Mouse (Mus musculus) testis, postnatal 10 days (tissue): ENCODE measurements around the gene Plcb1.

ENCODE experiments used
- DNase-seq: peaks from one replicate; pipeline ENCODE4 v3.0.0; 2021; ENCODE audit warnings: low spot score

Gene Plcb1

DNA sequence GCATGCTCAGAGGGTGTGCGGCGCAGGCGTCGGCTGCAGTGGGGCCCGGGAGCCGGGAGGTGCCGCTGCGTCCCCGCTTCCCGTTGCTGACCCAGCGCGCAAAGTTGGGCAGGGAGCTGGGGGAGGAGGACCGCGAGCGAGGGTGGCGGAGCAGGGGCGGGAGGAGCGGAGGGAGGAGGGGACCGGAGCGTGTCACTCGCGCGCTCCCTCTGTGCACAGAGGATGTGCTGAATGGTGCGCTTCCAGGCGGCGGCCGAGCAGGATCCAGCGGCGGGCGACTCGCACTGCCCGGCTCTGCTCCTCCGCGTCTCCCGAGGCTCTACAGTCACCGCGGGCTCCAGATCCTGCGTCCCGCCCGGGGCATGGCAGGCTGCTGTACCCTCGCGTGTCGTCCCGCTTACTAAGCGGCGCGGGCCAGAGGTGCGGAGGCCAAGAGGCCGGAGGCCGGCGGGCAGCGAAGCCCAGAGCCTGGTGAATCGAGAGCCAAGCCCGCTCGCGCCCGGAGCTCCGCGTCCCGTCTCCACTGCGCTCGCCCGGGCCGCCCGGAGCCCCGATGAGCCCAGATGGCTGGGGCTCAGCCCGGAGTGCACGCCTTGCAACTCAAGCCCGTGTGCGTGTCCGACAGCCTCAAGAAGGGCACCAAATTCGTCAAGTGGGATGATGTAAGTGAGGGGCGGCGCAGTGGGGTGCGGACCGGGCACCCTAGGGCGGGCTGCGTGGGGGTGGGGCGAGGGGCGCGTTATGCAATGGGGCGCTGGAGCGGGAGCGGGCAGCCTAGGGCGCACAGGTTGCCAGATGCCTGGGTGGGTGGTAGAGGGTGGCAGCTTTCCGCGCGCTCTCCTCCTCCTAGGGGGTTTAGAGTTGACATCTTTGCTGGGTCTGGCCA is at the start of gene Plcb1:
Gene Plcb1 (plus strand): TSS at position 98 of the 886 bp plus-strand sequence.
- peak; percentile 83 for DNase-seq

GRCm38 (mm10) chr2:134755537-134755936 is 30.3 kb upstream of the Plcb1 start:
- DNase-seq, result no peak

DNA sequence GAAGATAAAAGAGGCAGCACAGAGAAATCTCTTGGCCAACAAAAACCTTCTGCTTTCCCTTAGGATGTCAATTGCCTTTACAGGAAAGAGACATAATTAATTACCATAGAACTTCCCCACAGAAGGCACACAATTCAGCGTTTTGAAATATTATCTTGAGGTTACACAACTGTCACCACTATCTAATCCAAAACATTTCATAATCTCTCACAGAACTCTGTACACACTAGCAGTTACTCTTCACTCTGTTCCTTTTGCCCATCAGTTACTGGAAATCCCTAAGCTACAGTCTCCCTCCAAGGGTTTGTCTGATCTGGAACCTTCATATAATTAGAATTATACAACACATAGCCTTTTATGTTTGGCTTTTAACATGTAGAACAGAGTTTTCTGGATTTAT is 29.8 kb upstream of the Plcb1 start:
- no peak for DNase-seq

GRCm38 (mm10) chr2:134761029-134761428 is 24.8 kb upstream of the Plcb1 start:
- no peak for DNase-seq

DNA sequence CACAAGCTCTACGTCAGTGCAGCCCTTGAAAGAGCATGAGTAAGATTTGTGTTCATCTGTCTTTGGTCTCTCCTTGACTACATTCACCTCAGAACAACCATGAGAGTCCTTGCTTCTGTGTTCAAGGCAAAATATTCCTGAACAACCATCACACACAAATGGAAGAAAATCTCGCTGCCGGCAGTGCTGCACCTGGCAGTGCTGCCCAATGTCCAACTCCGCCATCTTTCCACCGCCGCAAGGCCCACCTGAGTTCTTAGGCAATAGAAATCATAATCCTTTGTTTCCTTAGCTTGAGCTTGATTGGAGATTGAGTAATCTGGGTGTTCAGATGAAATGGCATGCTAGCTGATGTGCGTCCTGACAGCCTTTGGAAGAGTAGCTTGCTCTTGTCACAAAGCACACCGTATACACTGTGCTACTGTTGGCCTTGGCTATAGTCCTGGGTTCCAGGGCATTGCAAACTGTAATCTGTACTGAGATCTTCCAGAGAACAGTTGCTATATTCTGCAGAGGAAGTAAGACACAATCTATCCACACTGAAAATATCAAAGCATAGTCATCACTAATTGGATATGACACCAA is 22.4 kb upstream of the Plcb1 start:
- DNase-seq, result no peak

DNA sequence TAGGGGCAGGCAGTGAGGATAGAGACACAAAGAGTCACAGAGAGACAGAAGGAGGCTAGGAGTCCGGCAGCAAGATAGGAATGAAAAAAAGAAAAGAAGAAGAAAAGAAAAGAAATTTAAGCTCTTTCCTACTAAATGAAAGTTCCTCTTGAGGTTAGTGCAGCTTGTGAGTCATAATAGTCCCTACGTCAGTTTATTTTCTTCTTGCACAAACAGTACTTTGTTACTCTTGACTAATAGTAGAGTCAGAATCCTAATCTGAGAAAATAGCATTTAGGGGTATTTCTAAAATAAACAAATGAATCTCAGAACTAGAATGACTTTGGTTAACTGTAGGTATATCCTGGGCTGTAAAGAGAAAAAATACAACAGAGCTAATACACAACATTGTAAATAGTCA is 21.4 kb upstream of the Plcb1 start:
- DNase-seq, result no peak

- DNase-seq, result no peak
These were observed 6.0 kb upstream of the Plcb1 start for GRCm38 (mm10) chr2:134779826-134780225.

DNA sequence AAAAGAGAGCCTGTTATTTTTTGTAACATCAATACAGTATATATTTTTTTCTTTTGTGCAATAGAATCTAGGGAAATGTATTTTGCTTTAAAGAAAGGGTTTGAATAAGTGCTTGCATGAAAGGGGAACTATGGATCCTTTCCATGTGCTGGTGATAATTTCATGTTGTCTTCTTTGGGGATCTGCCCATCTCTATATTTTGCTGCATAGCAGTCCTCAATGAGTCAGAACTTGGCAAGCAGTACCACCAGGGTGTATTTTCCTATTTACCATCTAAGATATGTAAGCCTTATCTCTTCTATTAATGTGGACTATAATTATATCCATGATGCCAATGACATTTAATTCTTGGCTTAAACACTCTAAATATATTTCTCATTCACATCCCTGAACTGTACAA is 5.6 kb upstream of the Plcb1 start:
- DNase-seq, result no peak

DNA sequence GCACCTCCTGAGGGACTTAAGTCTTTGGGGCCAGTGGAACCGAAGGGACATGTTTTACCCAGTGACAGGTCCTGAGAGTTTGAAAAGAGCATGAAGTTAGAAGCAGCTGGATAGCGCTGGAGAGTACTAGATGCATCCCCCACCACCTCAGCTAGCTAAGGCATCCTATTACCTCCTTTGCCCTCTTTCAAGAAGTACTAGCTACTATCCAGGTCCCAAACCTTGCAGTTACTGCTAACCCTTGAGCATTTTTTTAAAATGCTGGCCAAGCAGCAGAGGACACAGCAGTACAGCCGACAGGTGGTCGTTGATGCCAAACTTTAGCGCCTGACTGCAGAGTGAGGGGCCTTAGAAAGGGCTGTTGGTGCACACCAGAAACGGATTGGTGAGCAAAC is 986 bp downstream of the Plcb1 start:
- no peak for DNase-seq

DNA sequence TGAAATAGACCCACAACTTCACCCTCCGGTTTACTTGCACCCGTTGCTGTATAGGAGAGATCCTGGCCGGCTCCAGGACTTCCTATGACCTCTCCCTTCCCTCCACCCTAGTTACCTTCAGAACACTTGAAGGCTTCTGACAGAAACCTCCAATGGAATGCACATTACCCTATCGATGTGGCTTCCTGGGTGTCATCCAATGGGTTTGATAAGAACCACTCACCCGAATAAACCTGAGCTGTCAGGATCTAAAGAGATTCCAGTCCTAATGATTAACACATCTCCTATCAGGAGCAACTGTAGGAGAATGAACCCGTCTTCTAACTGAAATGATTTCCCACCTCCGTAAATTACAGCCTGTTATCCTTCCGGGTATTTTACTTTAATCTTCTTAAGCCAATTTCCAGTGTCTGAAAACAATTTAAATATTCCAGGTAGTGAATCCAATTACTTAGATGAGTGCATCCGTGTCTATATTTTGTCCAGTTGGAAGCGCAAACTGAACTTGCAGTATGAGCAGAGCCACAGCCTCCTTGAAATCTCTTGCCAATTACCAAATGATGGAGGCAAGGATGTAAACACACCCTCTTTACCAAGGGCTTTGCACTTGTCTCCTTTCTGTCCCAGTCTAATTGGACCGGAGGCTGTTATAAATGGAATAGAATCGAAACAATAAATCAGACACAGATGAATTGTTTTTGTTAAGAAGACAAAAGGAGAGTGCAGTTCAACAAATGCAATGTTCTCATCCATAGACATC is 1.6 kb downstream of the Plcb1 start:
- no peak for DNase-seq

DNA sequence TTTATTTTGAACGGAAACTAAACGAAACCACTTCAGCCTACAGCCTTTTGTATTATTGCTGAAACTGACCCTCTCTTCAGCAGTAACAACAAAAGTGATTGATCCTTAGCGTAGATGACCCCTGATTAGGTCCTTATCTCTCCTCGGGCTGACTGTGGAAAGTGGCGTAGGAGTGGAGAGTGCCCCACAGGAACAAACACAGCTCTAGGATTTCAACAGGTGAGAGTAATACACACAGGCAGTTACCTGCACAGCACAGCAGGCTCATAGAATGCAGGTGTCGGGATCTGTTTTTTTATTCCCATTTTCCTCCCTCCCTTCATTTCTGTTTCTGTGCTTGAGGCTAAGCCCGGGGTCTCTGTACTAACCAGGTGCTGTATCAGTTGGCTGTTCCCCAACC is 7.1 kb downstream of the Plcb1 start:
- no peak for DNase-seq

GRCm38 (mm10) chr2:134800226-134800625 is 14.4 kb downstream of the Plcb1 start:
- no peak for DNase-seq

GRCm38 (mm10) chr2:134816383-134816782 is 30.5 kb downstream of the Plcb1 start:
- DNase-seq, result peak; percentile 44

DNA sequence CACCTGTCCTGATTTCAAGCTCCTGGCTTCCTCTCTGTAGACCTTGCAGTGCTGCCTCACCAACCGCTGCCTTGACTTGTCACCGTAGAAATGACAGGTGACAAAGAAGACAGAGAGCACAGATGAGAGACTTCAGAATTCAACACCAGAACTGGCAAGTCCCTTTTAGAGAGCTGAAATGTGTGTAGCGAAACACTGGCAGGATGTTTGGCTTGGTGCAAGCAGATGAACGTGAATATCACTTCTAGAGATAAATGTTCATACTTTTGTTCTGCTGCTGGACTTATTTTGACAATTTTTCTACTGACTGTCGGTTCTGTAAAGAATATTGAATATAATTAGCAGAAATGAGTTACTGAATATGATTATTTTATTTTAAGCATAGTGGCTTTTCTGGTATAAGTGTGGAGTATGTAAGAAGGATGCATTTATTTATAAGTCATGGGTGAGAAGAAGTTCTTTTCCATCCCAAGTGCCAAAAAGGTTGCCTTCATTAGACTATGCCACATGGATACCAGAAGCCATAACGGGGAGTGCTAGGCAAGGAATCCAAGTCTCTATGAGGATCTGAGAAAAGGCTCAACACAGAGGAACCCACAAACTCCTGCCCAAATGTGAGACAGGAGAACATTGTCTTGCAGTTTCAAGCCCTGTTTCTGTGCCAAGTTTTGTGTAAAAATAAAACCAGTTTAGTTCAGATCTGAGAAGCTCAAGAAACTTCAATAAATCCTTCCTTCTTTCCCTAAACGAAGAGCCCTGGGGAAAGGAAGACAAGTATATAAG is 31.4 kb downstream of the Plcb1 start:
- no peak for DNase-seq

DNA sequence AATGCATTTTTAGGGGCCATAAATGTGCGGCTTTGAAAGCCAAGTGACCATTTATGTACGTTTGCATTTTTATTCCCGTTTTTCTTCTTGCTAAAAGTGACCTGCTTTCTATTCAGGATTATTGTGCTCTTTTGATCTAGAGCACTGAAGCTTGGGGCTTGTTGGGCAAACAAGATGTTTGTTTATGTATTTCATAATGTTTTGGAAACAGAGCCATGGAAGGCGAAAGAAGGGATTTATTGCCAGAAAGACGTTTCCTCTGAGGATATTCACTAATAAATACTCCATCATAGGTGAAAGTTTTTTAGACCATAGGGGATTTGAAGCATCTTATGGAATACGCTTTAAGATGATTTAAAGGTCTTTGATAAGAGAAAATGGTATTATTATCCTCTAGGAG is 35.3 kb downstream of the Plcb1 start:
- no peak for DNase-seq

DNA sequence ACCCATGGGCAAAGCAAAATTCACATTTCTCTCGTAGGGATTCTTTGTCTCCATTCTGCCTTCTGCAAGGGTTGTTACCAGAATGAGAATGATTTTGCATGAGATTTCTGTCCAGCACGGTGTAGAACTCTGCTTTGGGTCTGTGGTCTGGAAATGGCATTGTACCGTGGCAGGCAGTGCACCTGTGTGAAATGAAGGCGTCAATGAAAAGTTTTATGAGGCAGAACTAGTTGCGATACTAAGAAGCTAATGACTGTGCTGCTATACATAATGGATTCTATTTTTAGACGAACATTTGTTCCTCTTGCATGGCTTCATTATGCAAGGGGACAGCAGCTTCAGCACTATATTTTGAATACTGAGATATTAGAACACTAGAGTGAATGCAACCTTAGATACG is 39.8 kb downstream of the Plcb1 start:
- no peak for DNase-seq

DNA sequence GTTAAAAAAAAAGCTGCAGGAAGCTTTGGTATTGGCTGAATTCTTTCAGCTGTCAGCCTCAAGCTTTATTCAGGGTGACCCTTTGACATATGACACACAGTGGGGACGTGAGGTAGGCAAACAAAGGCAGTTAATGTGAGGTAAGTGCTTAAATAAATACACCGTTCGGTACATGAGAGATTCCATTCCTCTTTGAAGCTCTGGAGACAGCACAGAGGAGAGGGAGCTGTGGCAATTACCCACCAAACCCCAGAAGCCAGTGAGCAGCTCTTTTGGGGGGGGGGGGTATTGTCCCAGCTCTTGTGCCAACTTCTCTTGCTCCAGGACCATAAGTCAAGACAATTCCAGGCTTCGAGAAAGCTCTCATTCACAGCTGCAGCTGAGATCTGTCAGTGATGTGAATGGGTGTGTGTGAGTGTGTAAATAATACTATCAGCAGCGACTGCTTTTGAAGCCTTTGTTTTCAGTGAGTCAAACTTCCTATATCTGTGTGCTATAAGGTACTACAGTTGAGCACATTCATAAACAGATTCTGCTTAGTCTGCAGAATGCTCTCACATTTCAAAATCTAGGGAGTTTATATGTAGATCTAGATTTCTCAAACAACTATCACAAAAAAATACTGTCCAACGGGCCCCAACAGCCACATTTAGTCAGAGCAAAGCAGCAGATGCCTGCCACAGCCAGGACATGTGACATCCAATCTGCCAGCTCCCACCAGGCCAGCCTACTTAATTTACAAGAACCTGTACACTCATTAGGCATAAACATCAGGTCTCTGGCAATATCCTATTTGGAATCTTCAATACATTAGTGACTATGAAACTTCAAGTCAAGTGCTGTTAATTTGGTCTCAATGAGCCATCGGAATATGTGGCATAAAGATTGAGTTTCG is 40.5 kb downstream of the Plcb1 start:
- DNase-seq, result no peak

DNA sequence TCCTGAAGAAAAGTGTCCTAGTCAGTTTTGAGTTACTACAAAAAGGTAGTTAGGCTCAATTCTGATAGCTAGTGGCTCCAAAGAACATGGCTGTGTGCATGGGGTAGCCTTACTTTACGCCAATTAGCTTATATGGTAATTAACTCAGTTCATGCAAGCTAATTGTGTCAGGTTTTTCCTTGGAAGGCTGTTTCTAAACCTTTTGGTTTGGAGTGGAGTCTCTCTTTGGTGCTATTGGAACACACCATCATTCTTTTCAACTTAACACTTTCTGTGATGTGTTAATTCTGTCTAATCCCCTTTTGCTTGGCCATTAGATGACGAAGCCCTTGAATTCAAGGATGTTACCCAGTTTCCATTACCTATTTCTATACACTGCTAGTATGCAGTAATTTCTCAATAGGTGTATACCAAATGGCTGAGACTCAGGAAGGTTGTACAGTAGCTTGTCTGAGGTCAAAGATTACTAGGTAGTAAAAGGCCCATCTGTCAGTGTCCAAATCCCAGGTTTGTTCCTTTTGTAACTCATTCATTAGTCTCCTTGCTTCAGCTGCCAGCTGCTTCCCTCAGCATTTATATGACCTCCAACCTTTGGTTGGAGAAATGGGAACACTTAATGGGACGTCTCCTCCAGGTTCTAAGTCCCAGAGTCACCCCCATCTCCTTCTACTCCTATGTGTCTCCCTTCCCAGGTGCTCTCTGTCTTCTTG is 42.1 kb downstream of the Plcb1 start:
- DNase-seq, result no peak

GRCm38 (mm10) chr2:134831861-134832260 is 46.0 kb downstream of the Plcb1 start:
- DNase-seq, result no peak

DNA sequence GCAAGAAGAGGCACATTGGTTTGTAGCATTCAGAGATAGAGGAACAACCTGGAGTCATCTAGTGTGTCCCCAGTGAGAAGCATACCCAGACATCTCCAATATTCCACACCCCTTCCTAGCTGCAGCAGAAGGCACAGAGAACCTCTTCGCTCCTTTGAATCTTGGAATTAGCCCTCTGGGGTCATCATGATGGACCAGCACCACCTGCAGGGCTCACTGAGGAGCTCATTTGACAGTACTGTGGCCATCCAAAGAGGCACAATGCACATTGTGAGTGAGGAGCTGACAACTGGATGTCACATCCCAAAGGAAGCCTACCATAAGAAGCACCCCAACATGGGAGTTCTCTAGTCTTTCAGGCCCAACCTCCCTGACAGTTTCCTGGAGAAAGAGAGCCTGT is 50.2 kb downstream of the Plcb1 start:
- no peak for DNase-seq

GRCm38 (mm10) chr2:134838185-134838584 is 52.3 kb downstream of the Plcb1 start:
- no peak for DNase-seq
